Mouse (Mus musculus): ENCODE measurements around the gene Rpl12. TPM values are rescaled to one million over a fixed set of nuclear protein-coding genes. Genes with fewer than 3 reads are reported as not detected.

Gene Rpl12
- polyA plus RNA-seq, 1 experiment from 2014 or later, result 147 TPM

DNA sequence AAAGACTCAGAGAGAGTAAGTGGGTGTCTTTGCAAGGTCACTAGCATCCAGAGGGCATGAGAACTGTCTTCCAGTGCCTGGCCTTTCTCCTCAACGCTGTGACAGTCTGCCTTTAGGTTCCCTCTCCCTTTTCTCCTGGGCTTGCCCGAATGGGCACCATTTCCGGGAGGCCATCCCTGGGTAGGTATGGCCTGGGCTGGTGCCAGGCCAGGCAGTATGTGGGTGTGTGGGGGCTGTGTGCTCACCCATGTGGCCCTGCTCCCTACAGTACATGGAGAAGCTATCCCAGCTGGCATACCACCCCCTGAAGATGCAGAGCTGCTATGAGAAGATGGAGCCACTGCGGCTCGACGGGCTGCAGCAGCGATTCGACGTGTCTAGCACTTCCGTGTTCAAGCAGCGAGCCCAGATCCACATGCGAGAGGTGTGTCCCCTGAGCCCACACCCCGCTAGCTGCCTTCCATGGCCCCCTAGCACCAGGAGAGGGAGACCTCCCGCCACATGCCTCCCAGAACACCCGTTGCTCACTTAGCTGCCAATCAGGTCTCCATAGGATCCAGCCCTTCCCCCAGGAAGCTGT, 39.5 kb upstream of the Rpl12 start:
- WGBS, result 91% methylated on average over 15 of the region's 15 CpGs
- DNase-seq (ENCODE audit: low spot score), result no peak
- Histone ChIP-seq H3K36me3 (ENCODE audit: control insufficient read depth, insufficient read depth, low read length) (peaks cover 17% of the 10 kb centered on the region; the same call in 1 of the 2 replicates), H3K27me3 (ENCODE audit: control insufficient read depth, insufficient read depth, low read length) (no peaks in the 10 kb centered on the region), H3K4me3 (ENCODE audit: low read depth, low read length) (no peak overlapping the region), H3K27ac (ENCODE audit: low read depth, low read length) (no peak overlapping the region), H3K4me2 (ENCODE audit: low read depth) (no peak overlapping the region), H3K9ac (ENCODE audit: low read length) (no peak overlapping the region), H3K9me3 (ENCODE audit: control insufficient read depth, low read length) (no peaks in the 10 kb centered on the region), H3K4me1 (ENCODE audit: control insufficient read depth, insufficient read depth, low read length) (no peaks in the 10 kb centered on the region)
- no peak for ATAC-seq (ENCODE audit: insufficient read depth, low FRiP score, low TSS enrichment)

DNA sequence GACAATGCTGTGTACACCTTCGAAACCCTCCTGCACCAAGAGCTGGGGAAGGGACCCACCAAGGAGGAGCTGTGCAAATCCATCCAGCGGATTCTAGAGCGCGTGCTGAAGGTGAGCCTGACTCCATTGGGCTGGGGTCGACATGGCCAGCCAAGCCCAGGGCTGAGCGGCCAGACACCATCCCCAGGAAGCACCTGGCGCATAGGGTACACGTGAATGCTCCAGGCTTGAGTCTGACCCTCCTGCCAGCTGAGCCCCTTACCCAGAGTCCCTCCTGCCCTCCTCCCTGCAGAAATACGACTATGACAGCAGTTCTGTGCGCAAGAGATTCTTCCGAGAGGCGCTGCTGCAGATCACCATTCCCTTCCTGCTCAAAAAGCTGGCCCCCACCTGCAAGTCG, 38.8 kb upstream of the Rpl12 start:
- H3K4me3 ChIP-seq (ENCODE audit: low read depth, low read length), result no peak overlapping the region
- ATAC-seq (ENCODE audit: insufficient read depth, low FRiP score, low TSS enrichment), result no peak
- no peaks in the 10 kb centered on the region for H3K27me3 ChIP-seq (ENCODE audit: control insufficient read depth, insufficient read depth, low read length)
- no peak overlapping the region for H3K9ac ChIP-seq (ENCODE audit: low read length)
- DNase-seq (ENCODE audit: low spot score), result no peak
- no peak overlapping the region for H3K4me2 ChIP-seq (ENCODE audit: low read depth)
- 89% methylated on average over 13 of the region's 13 CpGs for WGBS
- peaks cover 17% of the 10 kb centered on the region; the same call in 1 of the 2 replicates for H3K36me3 ChIP-seq (ENCODE audit: control insufficient read depth, insufficient read depth, low read length)
- no peak overlapping the region for H3K27ac ChIP-seq (ENCODE audit: low read depth, low read length)
- H3K9me3 ChIP-seq (ENCODE audit: control insufficient read depth, low read length), result no peaks in the 10 kb centered on the region
- H3K4me1 ChIP-seq (ENCODE audit: control insufficient read depth, insufficient read depth, low read length), result no peaks in the 10 kb centered on the region

DNA sequence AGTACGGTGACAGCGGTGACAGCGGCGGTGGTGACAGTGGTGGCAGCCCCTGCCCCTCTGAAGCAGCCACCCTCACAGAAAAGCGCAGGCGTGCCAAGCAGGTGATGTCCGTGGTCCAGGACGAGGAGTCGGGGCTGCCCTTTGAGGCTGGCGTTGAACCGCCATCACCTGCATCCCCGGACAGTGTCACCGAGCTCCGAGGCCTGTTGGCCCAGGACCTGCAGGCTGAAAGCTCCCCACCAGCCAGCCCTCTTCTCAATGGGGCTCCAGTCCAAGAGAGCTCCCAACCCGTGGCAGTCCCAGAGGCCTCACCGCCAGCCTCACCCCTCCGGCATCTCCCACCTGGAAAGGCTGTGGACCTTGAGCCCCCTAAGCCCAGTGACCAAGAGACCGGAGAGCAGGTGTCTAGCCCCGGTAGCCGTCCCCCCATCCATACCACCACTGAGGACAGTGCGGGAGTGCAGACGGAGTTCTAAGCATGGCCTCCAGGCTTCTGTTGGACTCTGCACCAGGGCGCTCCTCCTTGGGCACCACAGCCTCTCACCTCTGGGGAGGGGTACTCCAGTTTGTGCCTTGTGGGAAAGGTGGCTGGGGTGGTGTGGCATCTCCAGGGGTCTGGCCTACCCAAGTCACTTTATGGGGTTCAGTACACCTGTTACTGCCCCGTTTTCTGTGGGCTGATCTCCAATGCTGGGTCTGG, 37.7 kb upstream of the Rpl12 start:
- Histone ChIP-seq H3K9me3 (ENCODE audit: control insufficient read depth, low read length) (no peaks in the 10 kb centered on the region), H3K27me3 (ENCODE audit: control insufficient read depth, insufficient read depth, low read length) (no peaks in the 10 kb centered on the region), H3K36me3 (ENCODE audit: control insufficient read depth, insufficient read depth, low read length) (peaks cover 17% of the 10 kb centered on the region; the same call in 1 of the 2 replicates), H3K4me2 (ENCODE audit: low read depth) (no peak overlapping the region), H3K27ac (ENCODE audit: low read depth, low read length) (no peak overlapping the region), H3K4me1 (ENCODE audit: control insufficient read depth, insufficient read depth, low read length) (no peaks in the 10 kb centered on the region), H3K4me3 (ENCODE audit: low read depth, low read length) (no peak overlapping the region), H3K9ac (ENCODE audit: low read length) (no peak overlapping the region)
- WGBS, result 91% methylated on average over 24 of the region's 24 CpGs
- no peak for DNase-seq (ENCODE audit: low spot score)
- no peak for ATAC-seq (ENCODE audit: insufficient read depth, low FRiP score, low TSS enrichment)

DNA sequence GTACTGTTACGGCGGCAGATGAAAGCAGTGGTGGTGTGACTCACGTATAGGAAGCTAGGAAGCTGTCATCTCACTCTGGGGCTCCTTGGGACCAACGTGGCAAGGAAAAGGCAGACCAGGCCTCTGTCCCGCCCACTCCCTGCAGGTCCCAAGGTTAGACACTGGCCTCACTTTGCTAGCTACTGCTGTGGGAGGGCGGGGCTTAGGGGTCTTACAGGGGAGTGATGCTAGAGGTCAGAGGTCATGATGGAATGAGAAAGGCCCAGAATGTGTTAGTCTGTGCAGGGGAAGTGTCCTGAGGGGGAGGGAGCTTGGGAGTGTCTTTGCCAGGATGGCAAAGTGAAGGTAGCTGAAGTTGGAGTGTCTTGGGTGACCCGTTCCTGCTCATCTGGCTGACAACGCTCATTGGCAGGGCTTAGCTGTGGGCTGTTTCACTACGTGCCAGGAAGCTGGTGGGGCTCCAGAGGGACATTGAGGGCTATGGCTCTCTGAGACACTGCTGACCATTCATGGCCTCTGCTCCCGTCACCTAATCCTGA, 37.0 kb upstream of the Rpl12 start:
- H3K36me3 ChIP-seq (ENCODE audit: control insufficient read depth, insufficient read depth, low read length), result peaks cover 17% of the 10 kb centered on the region; the same call in 1 of the 2 replicates
- no peak overlapping the region for H3K9ac ChIP-seq (ENCODE audit: low read length)
- H3K4me2 ChIP-seq (ENCODE audit: low read depth), result no peak overlapping the region
- no peaks in the 10 kb centered on the region for H3K27me3 ChIP-seq (ENCODE audit: control insufficient read depth, insufficient read depth, low read length)
- H3K4me1 ChIP-seq (ENCODE audit: control insufficient read depth, insufficient read depth, low read length), result no peaks in the 10 kb centered on the region
- no peak overlapping the region for H3K4me3 ChIP-seq (ENCODE audit: low read depth, low read length)
- DNase-seq (ENCODE audit: low spot score) (no peak), ATAC-seq (ENCODE audit: insufficient read depth, low FRiP score, low TSS enrichment) (no peak)
- 79% methylated on average over 10 of the region's 10 CpGs for WGBS
- H3K27ac ChIP-seq (ENCODE audit: low read depth, low read length), result no peak overlapping the region
- H3K9me3 ChIP-seq (ENCODE audit: control insufficient read depth, low read length), result no peaks in the 10 kb centered on the region

DNA sequence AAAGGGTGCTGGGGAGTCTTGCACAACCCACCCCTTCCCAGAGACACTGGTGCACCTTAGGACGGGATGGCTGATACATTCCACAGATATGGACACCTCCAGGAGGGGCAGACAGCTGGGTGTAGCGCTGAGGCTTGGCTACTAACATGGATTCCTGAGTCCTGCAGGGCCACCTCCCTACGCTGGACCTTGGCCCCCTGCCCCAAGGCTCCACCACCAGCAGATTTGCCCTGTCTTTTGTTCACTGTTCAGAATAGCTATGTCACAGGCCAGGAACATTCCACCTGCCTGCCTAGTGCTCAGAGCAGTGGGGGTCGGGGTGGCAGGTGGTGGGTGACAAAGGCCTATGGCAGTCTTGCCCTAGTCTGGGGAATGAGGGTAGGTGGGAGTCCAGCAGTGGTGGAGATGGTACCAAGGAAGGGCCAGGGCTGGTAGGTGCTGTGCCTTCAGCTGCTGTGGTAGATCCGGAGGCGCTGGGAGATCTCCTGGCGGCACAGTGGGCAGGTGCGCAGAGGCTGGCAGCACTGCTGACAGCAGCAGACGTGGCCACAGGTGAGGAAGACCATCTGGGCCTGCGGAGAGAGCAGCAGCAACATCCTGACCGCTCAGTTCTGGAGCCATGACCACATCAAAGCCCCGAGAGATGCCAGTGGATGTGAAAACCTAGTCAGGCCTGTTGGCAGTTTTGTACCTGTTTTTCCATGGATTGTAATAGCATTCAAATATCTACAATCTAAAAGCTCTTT, 34.9 kb upstream of the Rpl12 start:
- Histone ChIP-seq H3K4me1 (ENCODE audit: control insufficient read depth, insufficient read depth, low read length) (no peaks in the 10 kb centered on the region), H3K27ac (ENCODE audit: low read depth, low read length) (no peak overlapping the region), H3K36me3 (ENCODE audit: control insufficient read depth, insufficient read depth, low read length) (peaks cover 13% of the 10 kb centered on the region; the same call in 1 of the 2 replicates), H3K9me3 (ENCODE audit: control insufficient read depth, low read length) (no peaks in the 10 kb centered on the region), H3K4me2 (ENCODE audit: low read depth) (no peak overlapping the region), H3K4me3 (ENCODE audit: low read depth, low read length) (no peak overlapping the region), H3K27me3 (ENCODE audit: control insufficient read depth, insufficient read depth, low read length) (no peaks in the 10 kb centered on the region), H3K9ac (ENCODE audit: low read length) (no peak overlapping the region)
- ATAC-seq (ENCODE audit: insufficient read depth, low FRiP score, low TSS enrichment), result no peak
- no peak for DNase-seq (ENCODE audit: low spot score)
- 91% methylated on average over 11 of the region's 12 CpGs for WGBS

DNA sequence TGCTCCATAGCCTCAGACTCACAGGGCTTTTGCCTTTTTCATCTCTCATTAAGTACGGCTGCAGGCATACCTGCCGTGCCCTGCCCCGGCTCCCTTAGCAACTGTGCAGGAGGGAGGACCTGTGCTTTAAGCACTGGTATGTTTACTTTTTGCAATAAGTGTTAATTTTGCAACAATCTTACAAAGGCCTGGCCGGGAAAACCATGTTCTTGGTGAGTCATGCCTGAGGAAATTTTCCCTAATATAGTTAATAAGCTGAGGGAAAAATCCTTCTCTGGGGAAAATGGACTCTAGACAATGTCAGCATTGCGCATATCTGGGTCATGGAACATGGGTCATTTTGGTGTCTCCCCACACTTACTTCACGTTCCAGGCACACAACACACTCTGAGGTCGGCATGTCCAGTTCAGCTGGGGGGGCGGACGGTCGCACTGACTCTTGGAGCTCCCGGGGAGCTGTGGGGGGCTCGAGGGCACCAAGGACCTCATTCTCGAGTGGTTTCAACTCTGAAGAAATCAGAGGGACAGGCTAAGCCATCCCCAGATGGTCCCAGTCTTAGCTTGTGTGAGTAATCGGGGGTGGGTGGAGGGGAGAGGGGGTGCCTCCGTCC, 33.6 kb upstream of the Rpl12 start:
- DNase-seq (ENCODE audit: low spot score) (no peak), ATAC-seq (ENCODE audit: insufficient read depth, low FRiP score, low TSS enrichment) (no peak)
- no peak overlapping the region for H3K4me3 ChIP-seq (ENCODE audit: low read depth, low read length)
- H3K4me2 ChIP-seq (ENCODE audit: low read depth), result no peak overlapping the region
- H3K9me3 ChIP-seq (ENCODE audit: control insufficient read depth, low read length), result no peaks in the 10 kb centered on the region
- H3K27ac ChIP-seq (ENCODE audit: low read depth, low read length), result no peak overlapping the region
- H3K36me3 ChIP-seq (ENCODE audit: control insufficient read depth, insufficient read depth, low read length), result peaks cover 5% of the 10 kb centered on the region; the same call in 1 of the 2 replicates
- H3K9ac ChIP-seq (ENCODE audit: low read length), result no peak overlapping the region
- WGBS, result 82% methylated on average over 15 of the region's 15 CpGs
- H3K27me3 ChIP-seq (ENCODE audit: control insufficient read depth, insufficient read depth, low read length), result no peaks in the 10 kb centered on the region
- H3K4me1 ChIP-seq (ENCODE audit: control insufficient read depth, insufficient read depth, low read length), result no peaks in the 10 kb centered on the region

DNA sequence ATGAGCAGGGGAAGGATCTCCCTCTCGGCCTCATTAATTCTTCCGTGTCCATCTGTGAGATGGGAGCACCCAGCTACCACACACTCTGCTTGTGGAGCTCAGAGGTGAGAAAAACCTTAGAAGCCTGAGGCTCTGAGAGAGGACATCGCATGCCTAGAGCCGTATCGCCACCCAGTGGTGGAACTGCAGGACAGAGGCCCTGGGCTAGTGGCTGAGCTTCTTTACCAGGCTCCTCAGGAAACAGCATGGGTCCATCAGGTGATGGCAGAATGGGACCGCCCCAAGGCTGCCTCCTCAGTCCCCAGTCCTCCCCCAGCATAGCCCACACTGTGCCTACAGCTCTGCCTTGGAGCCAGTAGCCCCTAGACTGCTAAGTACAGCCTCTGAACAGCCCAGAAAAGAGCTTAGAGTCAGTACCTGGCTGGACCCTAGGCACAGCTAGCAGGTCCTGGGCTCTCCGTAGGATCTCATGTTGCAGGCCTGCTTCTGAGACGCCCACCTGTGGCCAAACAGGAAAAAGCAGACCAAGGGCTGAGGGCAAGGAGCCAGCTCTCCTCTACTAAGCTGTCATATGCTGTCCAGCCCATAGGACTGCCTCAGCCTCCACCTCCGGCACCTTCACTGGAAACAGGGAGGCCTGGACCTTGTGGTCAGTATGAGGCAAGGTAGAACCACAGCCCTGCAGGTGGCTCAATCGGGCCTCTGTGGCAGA, 33.0 kb upstream of the Rpl12 start:
- 30% methylated on average over 10 of the region's 10 CpGs for WGBS
- no peaks in the 10 kb centered on the region; the same call in 1 of the 2 replicates for H3K36me3 ChIP-seq (ENCODE audit: control insufficient read depth, insufficient read depth, low read length)

More for the DNA sequence above, 33.0 kb upstream of the Rpl12 start:
- no peaks in the 10 kb centered on the region for H3K27me3 ChIP-seq (ENCODE audit: control insufficient read depth, insufficient read depth, low read length)
- H3K9ac ChIP-seq (ENCODE audit: low read length), result no peak overlapping the region
- no peak for ATAC-seq (ENCODE audit: insufficient read depth, low FRiP score, low TSS enrichment)
- H3K4me3 ChIP-seq (ENCODE audit: low read depth, low read length), result no peak overlapping the region
- no peaks in the 10 kb centered on the region for H3K9me3 ChIP-seq (ENCODE audit: control insufficient read depth, low read length)
- peak; percentile 68 for DNase-seq (ENCODE audit: low spot score)
- no peak overlapping the region for H3K27ac ChIP-seq (ENCODE audit: low read depth, low read length)
- H3K4me2 ChIP-seq (ENCODE audit: low read depth), result no peak overlapping the region
- no peaks in the 10 kb centered on the region for H3K4me1 ChIP-seq (ENCODE audit: control insufficient read depth, insufficient read depth, low read length)

Data from neural tube, embryonic 11.5 days (tissue).